Mouse (Mus musculus): Measurements from ENCODE around the gene Fcgr3.

- TF ChIP-seq GATA1 (IDR thresholded peaks at IDR 0.05; ENCODE audit: low read length) (no peak), TAL1 (IDR thresholded peaks at IDR 0.05; ENCODE audit: low read length) (no peak)
These were observed 31.5 kb downstream of the Fcgr3 start for GRCm38 (mm10) chr1:171033196-171033595.

All from erythroblast, embryonic 14.5 days (primary cell).